Mouse (Mus musculus) thymus, adult 2 months (tissue): ENCODE measurements around the gene Shank1. TPM values are rescaled to one million over a fixed set of nuclear protein-coding genes. Genes with fewer than 3 reads are reported as not detected.

Experiments used
- DNase-seq: peaks from one replicate; pipeline ENCODE4 v3.0.0; 2021
- H3K27ac ChIP-seq: fragments of 200-500 bp; 2 replicates; pipeline ENCODE4 v1.5.1; 2012; ENCODE audit warnings: low read length, control low read depth; ENCODE audit not compliant: control insufficient read depth, insufficient read depth
- H3K27me3 ChIP-seq: fragments of 200-500 bp; 2 replicates; pipeline ENCODE4 v1.6.1; 2012; ENCODE audit warnings: mild to moderate bottlenecking, low read length, moderate library complexity, mixed read lengths; ENCODE audit not compliant: control insufficient read depth, insufficient read depth
- H3K36me3 ChIP-seq: fragments of 200-500 bp; 2 replicates; pipeline ENCODE4 v1.6.1; 2012; ENCODE audit warnings: mild to moderate bottlenecking, low read length, moderate library complexity; ENCODE audit not compliant: control insufficient read depth, insufficient read depth
- H3K4me1 ChIP-seq: fragments of 200-500 bp; replicated peaks from 2 replicates; pipeline ENCODE4 v1.6.1; 2012; ENCODE audit warnings: low read length; ENCODE audit not compliant: control insufficient read depth, insufficient read depth
- H3K4me3 ChIP-seq: fragments of 200-500 bp; 2 replicates; pipeline ENCODE4 v1.5.1; 2012; ENCODE audit warnings: mild to moderate bottlenecking, low read length, control low read depth, moderate library complexity; ENCODE audit not compliant: control insufficient read depth, insufficient read depth
- CTCF ChIP-seq: fragments of 200-500 bp; IDR thresholded peaks from 2 replicates; pipeline ENCODE4 v1.5.1; 2012; ENCODE audit warnings: mild to moderate bottlenecking, control low read depth, low read length, moderate library complexity, borderline replicate concordance; ENCODE audit not compliant: control insufficient read depth, poor library complexity, insufficient read depth; ENCODE audit errors: extremely low read depth
- POLR2A ChIP-seq: fragments of 200-500 bp; IDR thresholded peaks from 2 replicates; pipeline ENCODE4 v1.6.1; 2012; ENCODE audit warnings: mild to moderate bottlenecking, low read length, control low read depth, moderate library complexity; ENCODE audit not compliant: control insufficient read depth, poor library complexity, insufficient read depth; ENCODE audit errors: extremely low read depth
- WGBS: fragments of 180-500 bp; shearing (Covaris S2); methylation state at CpG from one replicate; pipeline ENCODE4 v1.1.7; 2018; 5-methylcytosine and 5-hydroxymethylcytosine counted together
- polyA plus RNA-seq: library from polyadenylated mRNA; depleted of rRNA; stranded (reverse); fragments of >200 nt; gene quantifications from 2 replicates; pipeline ENCODE4 v1.2.3, GENCODE M21; 2012

Shank1 gene
- polyA plus RNA-seq, 1 experiment, result 1.9 TPM

GRCm38 (mm10) chr7:44336046-44337021 lies 26.3 kb downstream of the Shank1 start:
- Histone ChIP-seq H3K27ac (no peak overlapping the region), H3K36me3 (no peaks in the 10 kb centered on the region), H3K4me3 (no peak overlapping the region), H3K27me3 (no peaks in the 10 kb centered on the region; the same call in 1 of the 2 replicates), H3K4me1 (no peaks in the 10 kb centered on the region)
- WGBS, result 8% methylated on average over 48 of the region's 54 CpGs
- TF ChIP-seq POLR2A (no peak), CTCF (no peak)
- no peak for DNase-seq

- Histone ChIP-seq H3K4me1 (no peaks in the 10 kb centered on the region), H3K27me3 (no peaks in the 10 kb centered on the region; the same call in 1 of the 2 replicates), H3K27ac (no peak overlapping the region), H3K4me3 (no peak overlapping the region), H3K36me3 (no peaks in the 10 kb centered on the region)
- no peak for TF ChIP-seq CTCF
- no peak for TF ChIP-seq POLR2A
- no peak for DNase-seq
- WGBS, result 12% methylated on average over 32 of the region's 32 CpGs
Measured at GRCm38 (mm10) chr7:44337121-44337849, 27.2 kb downstream of the Shank1 start.

DNA sequence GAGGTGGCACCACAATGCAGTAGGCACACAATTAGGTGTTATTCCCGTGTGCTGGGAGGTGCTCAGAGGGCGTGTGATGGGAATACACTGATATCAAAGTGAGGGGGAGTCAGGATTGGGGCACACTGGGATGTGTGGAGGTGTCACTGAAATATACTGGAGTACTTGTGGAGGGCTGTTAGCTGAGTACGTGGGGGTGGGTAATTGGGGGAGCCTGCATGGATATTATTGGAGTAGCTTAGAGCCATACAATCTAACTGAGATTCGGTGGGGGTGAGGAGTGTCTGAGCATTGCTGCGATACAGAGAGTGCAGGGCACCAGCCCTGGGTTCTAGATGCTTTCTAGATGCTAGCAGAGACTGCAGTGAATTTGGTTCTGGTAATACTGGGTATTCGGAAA lies 30.2 kb downstream of the Shank1 start:
- no peaks in the 10 kb centered on the region; the same call in 1 of the 2 replicates for H3K27me3 ChIP-seq
- H3K4me3 ChIP-seq, result no peak overlapping the region
- H3K4me1 ChIP-seq, result no peaks in the 10 kb centered on the region
- DNase-seq, result no peak
- WGBS, result 60% methylated on average over 6 of the region's 6 CpGs
- H3K36me3 ChIP-seq, result no peaks in the 10 kb centered on the region
- H3K27ac ChIP-seq, result no peak overlapping the region
- no peak for TF ChIP-seq POLR2A
- TF ChIP-seq CTCF, result no peak

GRCm38 (mm10) chr7:44341119-44341518 lies 31.1 kb downstream of the Shank1 start:
- Histone ChIP-seq H3K4me1 (no peaks in the 10 kb centered on the region), H3K36me3 (no peaks in the 10 kb centered on the region), H3K4me3 (no peak overlapping the region), H3K27ac (no peak overlapping the region), H3K27me3 (no peaks in the 10 kb centered on the region; the same call in 1 of the 2 replicates)
- no peak for DNase-seq
- 90% methylated on average over 10 of the region's 10 CpGs for WGBS
- TF ChIP-seq POLR2A (no peak), CTCF (no peak)

DNA sequence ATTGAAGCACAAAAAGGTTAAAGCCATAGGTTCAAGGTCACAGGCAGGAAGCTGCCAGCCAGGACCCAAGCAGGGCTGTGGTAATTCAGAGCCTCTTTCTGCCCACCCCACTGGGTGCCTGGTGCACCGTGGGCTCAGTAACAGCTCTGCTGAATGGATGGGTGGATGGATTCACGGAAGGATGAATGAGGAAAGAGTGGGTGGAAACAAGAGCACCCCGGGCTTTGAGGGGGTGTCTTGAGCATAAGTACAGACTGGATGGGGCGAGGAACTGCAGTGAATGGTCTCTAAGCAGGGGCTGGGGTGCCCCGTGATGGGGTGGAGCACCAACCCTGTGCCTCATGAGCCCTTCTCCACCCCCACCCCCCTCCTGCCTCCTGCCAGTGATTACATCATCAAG lies 31.7 kb downstream of the Shank1 start:
- H3K4me3 ChIP-seq, result no peak overlapping the region
- H3K27ac ChIP-seq, result no peak overlapping the region
- no peaks in the 10 kb centered on the region for H3K4me1 ChIP-seq
- DNase-seq, result no peak
- H3K36me3 ChIP-seq, result no peaks in the 10 kb centered on the region
- no peaks in the 10 kb centered on the region; the same call in 1 of the 2 replicates for H3K27me3 ChIP-seq
- 62% methylated on average over 5 of the region's 5 CpGs for WGBS
- TF ChIP-seq POLR2A, result no peak
- no peak for TF ChIP-seq CTCF

DNA sequence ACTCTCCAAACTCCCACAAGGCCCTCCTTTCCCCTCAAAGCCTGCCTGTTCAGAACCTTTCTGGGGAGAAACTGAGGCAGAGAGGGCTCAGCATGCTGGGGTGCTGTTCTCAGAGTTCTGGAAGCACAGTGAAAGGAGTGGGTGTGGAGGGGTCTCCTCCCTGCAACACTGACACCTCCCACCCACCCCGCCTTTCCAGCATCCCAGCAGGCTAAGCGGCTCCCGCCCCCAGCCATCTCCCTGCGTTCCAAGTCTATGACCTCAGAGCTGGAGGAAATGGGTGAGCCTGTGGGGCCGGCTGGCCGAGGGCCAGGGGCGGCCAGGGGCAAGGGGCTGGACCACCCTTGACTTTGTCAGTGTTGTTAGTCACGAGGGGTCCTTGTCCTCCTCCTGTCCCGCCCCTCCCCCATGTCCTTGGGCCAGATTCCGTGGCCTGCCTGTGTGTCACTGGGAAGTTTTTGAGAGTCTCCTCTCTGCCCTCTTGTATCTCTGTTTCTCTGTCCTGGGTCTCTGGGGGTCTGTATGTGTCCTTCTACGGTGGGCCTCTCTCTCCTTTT lies 33.5 kb downstream of the Shank1 start:
- H3K27me3 ChIP-seq, result no peaks in the 10 kb centered on the region
- H3K4me3 ChIP-seq, result no peak overlapping the region
- WGBS, result 50% methylated on average over 11 of the region's 11 CpGs
- H3K4me1 ChIP-seq, result no peaks in the 10 kb centered on the region
- no peaks in the 10 kb centered on the region for H3K36me3 ChIP-seq
- TF ChIP-seq POLR2A, result no peak
- no peak for TF ChIP-seq CTCF
- no peak overlapping the region for H3K27ac ChIP-seq
- DNase-seq, result no peak
